Mouse (Mus musculus) kidney, postnatal 4 days (tissue): Measurements from ENCODE around the gene Olfr1186.
"Not testable (repeated sequence)": the region's sequence is repeated elsewhere in the genome, so short reads cannot be mapped to it uniquely, and the experiment has no call there.

Experiments
- DNase-seq, 2 experiments: peaks; one replicate each; pipeline ENCODE4 v3.0.0; 2021; ENCODE audit warnings: mixed read lengths in 2 of 2

Gene Olfr1186

GRCm38 (mm10) chr2:88518251-88518650 lies at the start of gene Olfr1186:
TSS of gene Olfr1186 (plus strand) at chr2:88518551.
- DNase-seq: no peak

DNA sequence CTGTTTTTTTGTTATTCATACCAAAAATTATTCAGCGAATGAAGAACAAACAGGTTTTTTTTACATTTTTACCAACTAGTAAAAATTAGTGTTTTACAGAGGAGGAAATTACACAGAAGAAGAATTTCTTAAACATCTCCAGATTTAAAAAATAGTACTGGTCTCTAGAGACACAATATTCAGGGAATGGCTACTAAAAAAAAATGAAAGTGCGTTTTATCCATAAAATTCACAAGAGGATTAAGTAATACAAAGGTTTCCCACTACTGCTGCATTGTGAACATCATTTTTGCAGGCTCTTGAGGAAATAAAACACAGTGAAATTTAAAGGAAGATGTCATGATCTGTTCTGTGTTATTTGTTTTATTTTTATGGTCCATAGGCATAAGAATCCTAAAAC lies 35.1 kb upstream of the Olfr1186 start, which contains the start of gene Olfr1184:
TSS of gene Olfr1184 (plus strand) at position 301 of the 400 bp plus-strand sequence.
- no peak for DNase-seq

DNA sequence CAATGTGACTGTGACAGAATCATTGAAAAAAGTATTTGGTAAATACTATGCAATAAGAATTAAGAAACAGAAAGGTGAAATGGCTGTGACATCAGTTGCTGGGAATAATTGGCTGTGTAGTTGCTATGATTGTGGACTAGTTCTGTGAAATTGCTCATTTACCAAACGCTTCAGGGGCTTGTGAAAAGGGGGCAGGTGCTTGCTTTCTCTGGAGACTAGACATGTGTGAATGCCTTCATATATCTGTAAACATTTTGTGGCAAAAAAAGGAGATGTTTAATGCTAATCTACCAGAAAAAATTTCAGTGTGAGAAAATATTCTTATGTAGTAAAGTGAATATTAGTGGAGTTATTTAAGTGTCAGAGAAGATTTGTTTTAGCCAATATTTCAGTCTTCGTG lies 25.3 kb upstream of the Olfr1186 start, which contains the start of gene Olfr1185-ps1:
TSS of gene Olfr1185-ps1 (plus strand) at position 301 of the 400 bp plus-strand sequence.
- no peak for DNase-seq

- no peak for DNase-seq
These were observed 7.4 kb downstream of the Olfr1186 start for GRCm38 (mm10) chr2:88525720-88526119.

GRCm38 (mm10) chr2:88556635-88557034 lies 38.3 kb downstream of the Olfr1186 start, which contains the start of gene Olfr1188:
TSS of gene Olfr1188 (plus strand) at chr2:88556935.
- no peak for DNase-seq

- not testable (repeated sequence) for DNase-seq
These were observed 54.3 kb downstream of the Olfr1186 start for GRCm38 (mm10) chr2:88572696-88573095.
